9 mouse cellular contexts compared by ENCODE assay signal in genomic region chr13:45637324-45637723, GRCm38 (mm10).
DNase-seq lines count a peak whose midpoint lies in the region; ATAC-seq and TF ChIP-seq lines count a peak whose summit lies in the region.
"Had no signal": no experiment of that assay in that cellular context is flagged by ENCODE, and none has a peak within 500 bp of the region (broad histone marks: within the 10 kb centered on the region; RNA-seq: fewer than 3 reads in every experiment).

No protein-coding gene starts in this region.

- no peaks in the 10 kb centered on the region for H3K9me3 ChIP-seq in liver, embryonic 11.5 days (ENCODE audit: control insufficient read depth, low read length)
- no peaks in the 10 kb centered on the region for H3K9me3 ChIP-seq in midbrain, postnatal 0 days (ENCODE audit: low read length)
- H3K9me3 ChIP-seq: midbrain, embryonic 12.5 days had no signal

- no peak overlapping the region for H3K27ac ChIP-seq in liver, embryonic 11.5 days (ENCODE audit: low read depth, low read length)
- H3K27ac ChIP-seq in midbrain, postnatal 0 days (ENCODE audit: low read depth, low read length): no peak overlapping the region
- H3K27ac ChIP-seq: midbrain, embryonic 12.5 days had no signal

- ATAC-seq in cerebellum, adult (ENCODE audit: insufficient number of reproducible peaks, low FRiP score, low TSS enrichment): no peak
- no peak for ATAC-seq in liver, embryonic 11.5 days (replicated peaks; ENCODE audit: low FRiP score)
- no peak for ATAC-seq in midbrain, postnatal 0 days (ENCODE audit: low FRiP score)

- no peaks in the 10 kb centered on the region; the same call in 1 of the 2 replicates for H3K4me1 ChIP-seq in liver, embryonic 11.5 days (replicated peaks; ENCODE audit: control insufficient read depth, insufficient read depth, low read length)
- no peaks in the 10 kb centered on the region for H3K4me1 ChIP-seq in midbrain, postnatal 0 days (ENCODE audit: insufficient read depth, low read length)
- H3K4me1 ChIP-seq: midbrain, embryonic 12.5 days had no signal

- no peak overlapping the region for H3K4me2 ChIP-seq in liver, embryonic 11.5 days
- H3K4me2 ChIP-seq in midbrain, postnatal 0 days (ENCODE audit: low read depth, low read length, poor library complexity, severe bottlenecking): no peak overlapping the region
- H3K4me2 ChIP-seq: midbrain, embryonic 12.5 days had no signal

- H3K4me3 ChIP-seq in liver, embryonic 11.5 days (ENCODE audit: low read depth, low read length): no peak overlapping the region
- H3K4me3 ChIP-seq in midbrain, postnatal 0 days (ENCODE audit: low read depth, low read length): no peak overlapping the region
- H3K4me3 ChIP-seq: midbrain, embryonic 12.5 days had no signal

- intact Hi-C loops in heart, postnatal 14 days (cut with DNase I): loop anchor here (2.0 to 10.0 kb wide), 6 partner anchors 25 to 527 kb away; partner anchors contain the start of gene Atxn1

- H3K9ac ChIP-seq in liver, embryonic 11.5 days (ENCODE audit: low read depth, low read length): no peak overlapping the region
- H3K9ac ChIP-seq in midbrain, postnatal 0 days (replicated peaks; ENCODE audit: low read length, poor library complexity, severe bottlenecking): no peak overlapping the region
- H3K9ac ChIP-seq: midbrain, embryonic 12.5 days had no signal

- H3K27me3 ChIP-seq in liver, embryonic 11.5 days (replicated peaks; ENCODE audit: control insufficient read depth, insufficient read depth, low read length): no peaks in the 10 kb centered on the region
- no peaks in the 10 kb centered on the region for H3K27me3 ChIP-seq in midbrain, postnatal 0 days (ENCODE audit: insufficient read depth, low read length)
- H3K27me3 ChIP-seq: midbrain, embryonic 12.5 days had no signal

- no peaks in the 10 kb centered on the region for H3K36me3 ChIP-seq in liver, embryonic 11.5 days (ENCODE audit: control insufficient read depth, insufficient read depth, low read length)
- H3K36me3 ChIP-seq in midbrain, postnatal 0 days (ENCODE audit: insufficient read depth, low read length): no peaks in the 10 kb centered on the region
- H3K36me3 ChIP-seq: midbrain, embryonic 12.5 days had no signal

- TF ChIP-seq CTCF in midbrain, postnatal 0 days (IDR thresholded peaks at IDR 0.05): peak; percentile 77

- 51% methylated on average over 8 of the region's 8 CpGs for WGBS in liver, embryonic 11.5 days
- 50% methylated on average over 8 of the region's 8 CpGs for WGBS in midbrain, postnatal 0 days

- DNase-seq in cerebellum, adult 11 months: peak; percentile 9
- DNase-seq in liver: peak; percentile 47
- no peak for DNase-seq in liver, embryonic 11.5 days (ENCODE audit: low spot score)
- DNase-seq in adrenal gland, postnatal 10 days: peak; percentile 68
- peak; percentile 59 to 74 for DNase-seq in heart, postnatal 14 days
- peak; percentile 46 for DNase-seq in midbrain, postnatal 0 days (ENCODE audit: low spot score)
- DNase-seq in layer of hippocampus, adult 9-10 months (ENCODE audit: low spot score): no peak

Comparison
In these comparisons a context has a peak if more than half of its experiments do, and no peak if none do; other contexts are left out.
1. DNase-seq: peak in cerebellum, adult 11 months (single experiment), liver (single experiment), adrenal gland, postnatal 10 days (single experiment), heart, postnatal 14 days (2 of 2) and midbrain, postnatal 0 days (single experiment); none in liver, embryonic 11.5 days (single experiment) and layer of hippocampus, adult 9-10 months (single experiment).